Mouse (Mus musculus): ENCODE measurements around the gene Tbc1d30.

GRCm38 (mm10) chr10:121374013-121374412, 22.9 kb upstream of the Tbc1d30 start:
- TF ChIP-seq EP300 (IDR thresholded peaks at IDR 0.05; ENCODE audit: low read depth) (no peak), CTCF (IDR thresholded peaks at IDR 0.05; ENCODE audit: low read depth) (no peak)

Measured in liver, embryonic 14.5 days (tissue).